Mouse (Mus musculus) neural tube, embryonic 15.5 days (tissue): ENCODE data around the gene Srgn. TPM values are rescaled to one million over a fixed set of nuclear protein-coding genes. Genes with fewer than 3 reads are reported as not detected.

Experiments
- ATAC-seq: fragments of 200-750 bp; cut with Nextera tagmentation; 2 replicates; pipeline ENCODE4 v1.8.0; 2017; ENCODE audit warnings: mild to moderate bottlenecking, moderate TSS enrichment, moderate library complexity; ENCODE audit not compliant: low FRiP score
- H3K27ac ChIP-seq: fragments of 300-500 bp; sonication (generic); replicated peaks from 2 replicates; pipeline ENCODE4 v1.5.1; 2015; ENCODE audit warnings: mild to moderate bottlenecking, inconsistent platforms
- H3K27me3 ChIP-seq: fragments of 300-500 bp; sonication (generic); replicated peaks from 2 replicates; pipeline ENCODE4 v1.6.1; 2015; ENCODE audit warnings: inconsistent platforms
- H3K36me3 ChIP-seq: fragments of 300-500 bp; sonication (generic); 2 replicates; pipeline ENCODE4 v1.6.1; 2015; ENCODE audit warnings: inconsistent platforms
- H3K4me1 ChIP-seq: fragments of 300-500 bp; sonication (generic); 2 replicates; pipeline ENCODE4 v1.6.1; 2015; ENCODE audit warnings: inconsistent platforms
- H3K4me2 ChIP-seq: fragments of 300-500 bp; sonication (generic); 2 replicates; pipeline ENCODE4 v1.6.1; 2015; ENCODE audit warnings: inconsistent platforms, mild to moderate bottlenecking, moderate library complexity
- H3K4me3 ChIP-seq: fragments of 300-500 bp; sonication (generic); replicated peaks from 2 replicates; pipeline ENCODE4 v1.5.1; 2015; ENCODE audit warnings: mild to moderate bottlenecking, inconsistent platforms
- H3K9ac ChIP-seq: fragments of 300-500 bp; sonication (generic); replicated peaks from 2 replicates; pipeline ENCODE4 v1.6.1; 2015; ENCODE audit warnings: mild to moderate bottlenecking, inconsistent platforms
- H3K9me3 ChIP-seq: fragments of 300-500 bp; sonication (generic); replicated peaks from 2 replicates; pipeline ENCODE4 v1.6.1; 2016; ENCODE audit warnings: inconsistent platforms
- WGBS: fragments of 180-500 bp; shearing (Covaris S2); methylation state at CpG from one replicate; pipeline ENCODE4 v1.1.7; 2015; ENCODE audit warnings: mixed read lengths; 5-methylcytosine and 5-hydroxymethylcytosine counted together
- polyA plus RNA-seq: library from polyadenylated mRNA; unstranded; fragments of >200 nt; fragmentation: Nextera tagmentation; extraction: Ambion mirVana; gene quantifications from 2 replicates; pipeline ENCODE4 v1.2.1, GENCODE M21; 2015

Srgn gene
- polyA plus RNA-seq, 1 experiment from 2014 or later = 10.1 TPM

GRCm38 (mm10) chr10:62545759-62546158 is 18.5 kb upstream of the Srgn start:
- no peaks in the 10 kb centered on the region for H3K27me3 ChIP-seq
- no peak overlapping the region for H3K27ac ChIP-seq
- H3K4me1 ChIP-seq = no peaks in the 10 kb centered on the region
- ATAC-seq = no peak
- H3K4me3 ChIP-seq = no peak overlapping the region
- H3K9ac ChIP-seq = no peak overlapping the region
- H3K9me3 ChIP-seq = no peaks in the 10 kb centered on the region
- no peak overlapping the region for H3K4me2 ChIP-seq
- H3K36me3 ChIP-seq = no peaks in the 10 kb centered on the region

GRCm38 (mm10) chr10:62544316-62544715 is 17.1 kb upstream of the Srgn start:
- Histone ChIP-seq H3K4me2 (no peak overlapping the region), H3K36me3 (no peaks in the 10 kb centered on the region), H3K4me1 (no peaks in the 10 kb centered on the region), H3K27ac (no peak overlapping the region), H3K27me3 (no peaks in the 10 kb centered on the region), H3K9ac (no peak overlapping the region), H3K9me3 (no peaks in the 10 kb centered on the region), H3K4me3 (no peak overlapping the region)
- 93% methylated on average over 4 of the region's 4 CpGs for WGBS
- no peak for ATAC-seq

GRCm38 (mm10) chr10:62543399-62543808 is 16.2 kb upstream of the Srgn start:
- no peaks in the 10 kb centered on the region for H3K4me1 ChIP-seq
- no peaks in the 10 kb centered on the region for H3K9me3 ChIP-seq
- 87% methylated on average over 12 of the region's 12 CpGs for WGBS
- H3K27me3 ChIP-seq = no peaks in the 10 kb centered on the region
- ATAC-seq = no peak
- no peaks in the 10 kb centered on the region for H3K36me3 ChIP-seq
- H3K4me2 ChIP-seq = no peak overlapping the region
- H3K9ac ChIP-seq = no peak overlapping the region
- no peak overlapping the region for H3K4me3 ChIP-seq
- H3K27ac ChIP-seq = no peak overlapping the region

- Histone ChIP-seq H3K9me3 (no peaks in the 10 kb centered on the region), H3K4me1 (no peaks in the 10 kb centered on the region), H3K9ac (no peak overlapping the region), H3K36me3 (no peaks in the 10 kb centered on the region), H3K27ac (no peak overlapping the region), H3K4me2 (no peak overlapping the region), H3K27me3 (no peaks in the 10 kb centered on the region), H3K4me3 (no peak overlapping the region)
- no peak for ATAC-seq
- 91% methylated on average over 8 of the region's 8 CpGs for WGBS
Observed at GRCm38 (mm10) chr10:62542928-62543327, 15.7 kb upstream of the Srgn start.

- no peak overlapping the region for H3K4me2 ChIP-seq
- no peak overlapping the region for H3K27ac ChIP-seq
- H3K9me3 ChIP-seq = no peaks in the 10 kb centered on the region
- no peak for ATAC-seq
- H3K9ac ChIP-seq = no peak overlapping the region
- H3K4me1 ChIP-seq = no peaks in the 10 kb centered on the region
- no peaks in the 10 kb centered on the region for H3K36me3 ChIP-seq
- no peaks in the 10 kb centered on the region for H3K27me3 ChIP-seq
- 95% methylated on average over 12 of the region's 12 CpGs for WGBS
- no peak overlapping the region for H3K4me3 ChIP-seq
Observed at GRCm38 (mm10) chr10:62542507-62542906, 15.3 kb upstream of the Srgn start.

- Histone ChIP-seq H3K36me3 (no peaks in the 10 kb centered on the region), H3K27ac (no peak overlapping the region), H3K9me3 (no peaks in the 10 kb centered on the region), H3K4me1 (no peaks in the 10 kb centered on the region), H3K4me3 (no peak overlapping the region), H3K4me2 (no peak overlapping the region), H3K9ac (no peak overlapping the region), H3K27me3 (no peaks in the 10 kb centered on the region)
- WGBS = 95% methylated on average over 12 of the region's 12 CpGs
- ATAC-seq = no peak
Observed at GRCm38 (mm10) chr10:62541499-62541898, 14.2 kb upstream of the Srgn start.

GRCm38 (mm10) chr10:62540800-62541199 is 13.5 kb upstream of the Srgn start:
- Histone ChIP-seq H3K27ac (no peak overlapping the region), H3K36me3 (no peaks in the 10 kb centered on the region), H3K4me2 (no peak overlapping the region), H3K9ac (no peak overlapping the region), H3K4me3 (no peak overlapping the region), H3K9me3 (no peaks in the 10 kb centered on the region), H3K4me1 (no peaks in the 10 kb centered on the region), H3K27me3 (no peaks in the 10 kb centered on the region)
- no peak for ATAC-seq
- WGBS = 81% methylated on average over 3 of the region's 3 CpGs

- Histone ChIP-seq H3K27me3 (no peaks in the 10 kb centered on the region), H3K9me3 (no peaks in the 10 kb centered on the region), H3K36me3 (no peaks in the 10 kb centered on the region), H3K27ac (no peak overlapping the region), H3K9ac (no peak overlapping the region), H3K4me1 (no peaks in the 10 kb centered on the region), H3K4me3 (no peak overlapping the region), H3K4me2 (no peak overlapping the region)
- ATAC-seq = no peak
- 83% methylated on average over 7 of the region's 7 CpGs for WGBS
Observed at GRCm38 (mm10) chr10:62534509-62534908, 7.3 kb upstream of the Srgn start.

GRCm38 (mm10) chr10:62532832-62533231 is 5.6 kb upstream of the Srgn start:
- Histone ChIP-seq H3K4me1 (no peaks in the 10 kb centered on the region), H3K9ac (no peak overlapping the region), H3K4me3 (no peak overlapping the region), H3K36me3 (no peaks in the 10 kb centered on the region), H3K4me2 (no peak overlapping the region), H3K27ac (no peak overlapping the region), H3K9me3 (no peaks in the 10 kb centered on the region), H3K27me3 (no peaks in the 10 kb centered on the region)
- no peak for ATAC-seq
- 51% methylated on average over 2 of the region's 2 CpGs for WGBS

- WGBS = 84% methylated on average over 9 of the region's 9 CpGs
- H3K9ac ChIP-seq = no peak overlapping the region
- H3K36me3 ChIP-seq = no peaks in the 10 kb centered on the region
- no peak for ATAC-seq
- H3K27ac ChIP-seq = no peak overlapping the region
- no peaks in the 10 kb centered on the region for H3K9me3 ChIP-seq
- no peak overlapping the region for H3K4me2 ChIP-seq
- no peaks in the 10 kb centered on the region for H3K4me1 ChIP-seq
- H3K27me3 ChIP-seq = no peaks in the 10 kb centered on the region
- no peak overlapping the region for H3K4me3 ChIP-seq
Observed at GRCm38 (mm10) chr10:62530183-62530582, 2.9 kb upstream of the Srgn start.

- H3K4me3 ChIP-seq = no peak overlapping the region
- no peaks in the 10 kb centered on the region for H3K27me3 ChIP-seq
- no peak overlapping the region for H3K27ac ChIP-seq
- WGBS = 78% methylated on average over 7 of the region's 7 CpGs
- H3K4me2 ChIP-seq = no peak overlapping the region
- H3K9me3 ChIP-seq = no peaks in the 10 kb centered on the region
- no peaks in the 10 kb centered on the region for H3K4me1 ChIP-seq
- no peaks in the 10 kb centered on the region for H3K36me3 ChIP-seq
- no peak for ATAC-seq
- no peak overlapping the region for H3K9ac ChIP-seq
Observed at GRCm38 (mm10) chr10:62522346-62522950, 4.8 kb downstream of the Srgn start.

GRCm38 (mm10) chr10:62521763-62522162 is 5.5 kb downstream of the Srgn start:
- WGBS = 81% methylated on average over 4 of the region's 4 CpGs
- Histone ChIP-seq H3K36me3 (no peaks in the 10 kb centered on the region), H3K27me3 (no peaks in the 10 kb centered on the region), H3K9ac (no peak overlapping the region), H3K4me2 (no peak overlapping the region), H3K4me3 (no peak overlapping the region), H3K27ac (no peak overlapping the region), H3K4me1 (no peaks in the 10 kb centered on the region), H3K9me3 (no peaks in the 10 kb centered on the region)
- no peak for ATAC-seq

GRCm38 (mm10) chr10:62520911-62521310 is 6.3 kb downstream of the Srgn start:
- Histone ChIP-seq H3K4me1 (no peaks in the 10 kb centered on the region), H3K9me3 (no peaks in the 10 kb centered on the region), H3K27ac (no peak overlapping the region), H3K9ac (no peak overlapping the region), H3K36me3 (no peaks in the 10 kb centered on the region), H3K4me3 (no peak overlapping the region), H3K4me2 (no peak overlapping the region), H3K27me3 (no peaks in the 10 kb centered on the region)
- no peak for ATAC-seq
- WGBS = 66% methylated on average over 2 of the region's 2 CpGs
